Comparison of ENCODE assay signal across 32 mouse cellular contexts in the genomic region with DNA sequence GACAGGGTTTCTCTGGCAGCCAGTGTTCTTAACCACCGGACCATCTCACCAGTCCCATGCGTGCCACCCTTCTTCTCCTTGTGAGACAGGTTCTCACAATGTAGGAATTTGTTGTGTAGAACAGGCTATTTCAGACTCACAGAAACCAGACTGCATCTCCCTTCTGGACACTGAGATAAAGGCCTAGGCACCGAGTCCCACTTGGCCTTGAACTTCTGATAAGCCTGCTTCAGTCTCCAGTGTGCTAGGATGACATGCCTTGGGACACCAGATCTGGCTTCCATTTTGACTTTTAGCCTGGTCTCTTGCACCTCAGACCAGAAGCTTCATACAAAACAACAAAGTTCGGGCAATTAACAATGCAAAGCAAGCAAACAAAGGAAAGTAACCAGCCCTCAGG. TPM values are rescaled to one million over a fixed set of nuclear protein-coding genes. Genes with fewer than 3 reads are reported as not detected.
DNase-seq lines count a peak whose midpoint lies in the region; ATAC-seq lines count a peak whose summit lies in the region.
"Had no signal": no experiment of that assay in that cellular context is flagged by ENCODE, and none has a peak within 500 bp of the region (broad histone marks: within the 10 kb centered on the region; RNA-seq: fewer than 3 reads in every experiment).

No protein-coding gene starts in this region.

- ATAC-seq in heart, embryonic 11.5 days (replicated peaks; ENCODE audit: insufficient number of reproducible peaks, low FRiP score, low TSS enrichment) = no peak
- ATAC-seq in liver, embryonic 15.5 days (ENCODE audit: insufficient read depth) = peak; percentile 59
- ATAC-seq: CD4-positive, CD25-positive, alpha-beta regulatory T cell, adult 4 months had no signal

- no peak overlapping the region for H3K4me3 ChIP-seq in heart, embryonic 11.5 days (ENCODE audit: low read depth, low read length)
- H3K4me3 ChIP-seq in erythroblast, embryonic 14.5 days (replicated peaks) = peak overlapping the region; percentile 100
- H3K4me3 ChIP-seq in liver, embryonic 15.5 days (replicated peaks) = peak overlapping the region; percentile 0; the same call in 1 of the 2 replicates
- H3K4me3 ChIP-seq: embryonic facial prominence, embryonic 12.5 days; limb, embryonic 12.5 days; midbrain, embryonic 12.5 days; stomach, embryonic 15.5 days had no signal

- WGBS in heart, embryonic 11.5 days (ENCODE audit: insufficient replicate concordance) = 71% methylated on average over 4 of the region's 4 CpGs
- WGBS in liver, embryonic 15.5 days (ENCODE audit: insufficient replicate concordance) = 28% methylated on average over 4 of the region's 4 CpGs

- H3K27me3 ChIP-seq in heart, embryonic 11.5 days (ENCODE audit: control insufficient read depth, insufficient read depth, low read length) = no peaks in the 10 kb centered on the region
- peaks cover 4% of the 10 kb centered on the region for H3K27me3 ChIP-seq in erythroblast, embryonic 14.5 days (ENCODE audit: control insufficient read depth)
- 0 out of 2 replicates have a peak, but pooled peaks cover 8% of the 10 kb centered on the region for H3K27me3 ChIP-seq in liver, embryonic 15.5 days
- H3K27me3 ChIP-seq: embryonic facial prominence, embryonic 12.5 days; limb, embryonic 12.5 days; stomach, embryonic 15.5 days had no signal

- peaks cover 13% of the 10 kb centered on the region for H3K4me1 ChIP-seq in heart, embryonic 11.5 days (ENCODE audit: control insufficient read depth, insufficient read depth, low read length)
- peaks cover 81% of the 10 kb centered on the region for H3K4me1 ChIP-seq in erythroblast, embryonic 14.5 days (ENCODE audit: control insufficient read depth)
- H3K4me1 ChIP-seq in liver, embryonic 15.5 days (replicated peaks) = peaks cover 77% of the 10 kb centered on the region

- no peaks in the 10 kb centered on the region for H3K9me3 ChIP-seq in heart, embryonic 11.5 days (replicated peaks; ENCODE audit: control insufficient read depth, low read length)
- H3K9me3 ChIP-seq in erythroblast, embryonic 14.5 days (ENCODE audit: control insufficient read depth, low read length) = no peaks in the 10 kb centered on the region
- no peaks in the 10 kb centered on the region for H3K9me3 ChIP-seq in liver, embryonic 15.5 days (replicated peaks)
- H3K9me3 ChIP-seq: embryonic facial prominence, embryonic 12.5 days; limb, embryonic 12.5 days; midbrain, embryonic 12.5 days; stomach, embryonic 15.5 days had no signal

- H3K9ac ChIP-seq in heart, embryonic 11.5 days (ENCODE audit: low read depth, low read length) = no peak overlapping the region
- peak overlapping the region; percentile 39; the same call in 1 of the 2 replicates for H3K9ac ChIP-seq in liver, embryonic 15.5 days
- H3K9ac ChIP-seq: embryonic facial prominence, embryonic 12.5 days; limb, embryonic 12.5 days; lung, embryonic 14.5 days; midbrain, embryonic 12.5 days; stomach, embryonic 15.5 days had no signal

- peak overlapping the region; percentile 60 for H3K27ac ChIP-seq in heart, embryonic 11.5 days (ENCODE audit: low read depth, low read length)
- peak overlapping the region; percentile 97 for H3K27ac ChIP-seq in liver, embryonic 15.5 days (replicated peaks)
- H3K27ac ChIP-seq: embryonic facial prominence, embryonic 12.5 days; midbrain, embryonic 12.5 days; stomach, embryonic 15.5 days had no signal

- DNase-seq in heart, postnatal 4 days = no peak
- peak; percentile 56 for DNase-seq in MEL-GATA-1-ER (ENCODE audit: extremely low read depth, low read depth)
- DNase-seq in cerebellum, adult 18-20 months = no peak
- DNase-seq in layer of hippocampus, postnatal 36 days = no peak
- no peak for DNase-seq in kidney, adult 9 months
- DNase-seq: adrenal gland, postnatal 14 days; cerebellum, adult 9-10 months; heart, adult 18-20 months; kidney, adult 18-20 months; kidney, postnatal 14 days; lung, embryonic 14.5 days; lung, postnatal 36 days; right cerebral cortex, adult 18-20 months had no signal

- H3K4me2 ChIP-seq in heart, embryonic 11.5 days = no peak overlapping the region; the same call in 1 of the 2 replicates
- peak overlapping the region; percentile 82 for H3K4me2 ChIP-seq in liver, embryonic 15.5 days
- H3K4me2 ChIP-seq: embryonic facial prominence, embryonic 12.5 days; lung, embryonic 14.5 days; midbrain, embryonic 12.5 days; stomach, embryonic 15.5 days had no signal

- H3K36me3 ChIP-seq in heart, embryonic 11.5 days (ENCODE audit: control insufficient read depth, insufficient read depth, low read length) = no peaks in the 10 kb centered on the region
- H3K36me3 ChIP-seq in erythroblast, embryonic 14.5 days (ENCODE audit: control insufficient read depth) = peaks cover 26% of the 10 kb centered on the region
- peaks cover 19% of the 10 kb centered on the region for H3K36me3 ChIP-seq in liver, embryonic 15.5 days (replicated peaks)

RNA-seq across cellular contexts. Expression of gene Map1lc3b, which starts 1.4 kb away (rescaled TPM):
- 186 and 199 TPM in 2 replicates for polyA plus RNA-seq in heart, embryonic 11.5 days (2014; fragmentation: Nextera tagmentation; extraction: Ambion mirVana)
- 100 to 1,000 TPM; 130 to 135 TPM for total RNA-seq in heart, postnatal 4 days (2021)
- 29.2 and 30.4 TPM in 2 replicates for polyA plus RNA-seq in erythroblast, embryonic 14.5 days (2012)
- 136 and 139 TPM in 2 replicates for polyA plus RNA-seq in liver, embryonic 15.5 days (2015; fragmentation: Nextera tagmentation; extraction: Ambion mirVana)
- 100 to 1,000 TPM; 160 to 180 TPM for total RNA-seq in layer of hippocampus, postnatal 36 days (2021)

RNA-seq across cellular contexts. Expression of gene Fbxo31, which starts 10.1 kb away (rescaled TPM):
- 9.5 and 9.7 TPM in 2 replicates for polyA plus RNA-seq in heart, embryonic 11.5 days (2014; fragmentation: Nextera tagmentation; extraction: Ambion mirVana)
- 10 to 100 TPM; 13.8 to 17.3 TPM for total RNA-seq in heart, postnatal 4 days (2021)
- 1.3 and 1.6 TPM in 2 replicates for polyA plus RNA-seq in erythroblast, embryonic 14.5 days (2012)
- polyA plus RNA-seq in liver, embryonic 15.5 days (2015; fragmentation: Nextera tagmentation; extraction: Ambion mirVana) = 8.5 and 9.1 TPM in 2 replicates
- total RNA-seq in layer of hippocampus, postnatal 36 days (2021) = 100 to 1,000 TPM; 106 to 108 TPM

RNA-seq across cellular contexts. Expression of gene 1700018B08Rik, which starts 44.6 kb away (rescaled TPM):
- 0.24 TPM in 1 of 2 replicates, not detected in the other for polyA plus RNA-seq in heart, embryonic 11.5 days (2014; fragmentation: Nextera tagmentation; extraction: Ambion mirVana)
- total RNA-seq in heart, postnatal 4 days (2021) = not detected
- polyA plus RNA-seq in erythroblast, embryonic 14.5 days (2012) = not detected in 2 replicates
- not detected in 2 replicates for polyA plus RNA-seq in liver, embryonic 15.5 days (2015; fragmentation: Nextera tagmentation; extraction: Ambion mirVana)
- not detected for total RNA-seq in layer of hippocampus, postnatal 36 days (2021)
- total RNA-seq: adrenal gland, postnatal 14 days; gastrocnemius, adult 8-10 months; heart, adult 18-20 months; layer of hippocampus, postnatal 10 days; left cerebral cortex, postnatal 10 days; monocyte, adult 5-6 weeks had no signal
- polyA plus RNA-seq: CD4-positive, CD25-positive, alpha-beta regulatory T cell, adult 4 months; cortical plate, adult 2 months; embryonic facial prominence, embryonic 12.5 days; heart, postnatal 0 days; hindbrain, embryonic 11.5 days; limb, embryonic 12.5 days; lung, embryonic 14.5 days; midbrain, embryonic 12.5 days; neural tube, embryonic 11.5 days; small intestine, adult 2 months; stomach, embryonic 15.5 days; thymus, postnatal 0 days; urinary bladder, adult 2 months had no signal
